Mouse (Mus musculus) liver, adult 2 months (tissue): ENCODE measurements around the gene Fndc9. TPM values are rescaled to one million over a fixed set of nuclear protein-coding genes. Genes with fewer than 3 reads are reported as not detected.

Source experiments
- DNase-seq: peaks from one replicate; pipeline ENCODE4 v3.0.0-alpha.2; 2011; ENCODE audit warnings: low read depth, low spot score; ENCODE audit errors: extremely low read depth
- H3K27ac ChIP-seq: fragments of 200-500 bp; replicated peaks from 2 replicates; pipeline ENCODE4 v1.5.1; 2012; ENCODE audit warnings: low read depth, mild to moderate bottlenecking, control low read depth, inconsistent platforms, low read length; ENCODE audit not compliant: insufficient read depth
- H3K27me3 ChIP-seq: fragments of 200-500 bp; 2 replicates; pipeline ENCODE4 v1.6.1; 2012; ENCODE audit warnings: mild to moderate bottlenecking, moderate library complexity, low read length, inconsistent platforms; ENCODE audit not compliant: control insufficient read depth, insufficient read depth
- H3K36me3 ChIP-seq: fragments of 200-500 bp; 2 replicates; pipeline ENCODE4 v1.6.1; 2012; ENCODE audit warnings: low read length, inconsistent platforms; ENCODE audit not compliant: control insufficient read depth, insufficient read depth
- H3K4me1 ChIP-seq: fragments of 200-500 bp; 2 replicates; pipeline ENCODE4 v1.6.1; 2011; ENCODE audit warnings: low read length; ENCODE audit not compliant: control insufficient read depth, insufficient read depth
- H3K4me3 ChIP-seq: fragments of 200-500 bp; 2 replicates; pipeline ENCODE4 v1.5.1; 2011; ENCODE audit warnings: low read depth, mild to moderate bottlenecking, control low read depth, low read length, moderate library complexity; ENCODE audit not compliant: insufficient read depth
- H3K79me2 ChIP-seq: fragments of 200-500 bp; 2 replicates; pipeline ENCODE4 v1.6.1; 2012; ENCODE audit warnings: inconsistent platforms, mild to moderate bottlenecking, low read length, moderate library complexity; ENCODE audit not compliant: control insufficient read depth, insufficient read depth
- H3K9ac ChIP-seq: fragments of 200-500 bp; 2 replicates; pipeline ENCODE4 v1.6.1; 2012; ENCODE audit warnings: low read depth, mild to moderate bottlenecking, control low read depth, inconsistent platforms, low read length
- CTCF ChIP-seq: fragments of 200-500 bp; IDR thresholded peaks from 2 replicates; pipeline ENCODE4 v1.5.1; 2011; ENCODE audit warnings: low read depth, low read length, control low read depth
- POLR2A ChIP-seq: fragments of 200-500 bp; IDR thresholded peaks from 2 replicates; pipeline ENCODE4 v1.6.1; 2011; ENCODE audit warnings: low read length, control low read depth; ENCODE audit not compliant: insufficient read depth; ENCODE audit errors: extremely low read depth
- WGBS: fragments of 180-500 bp; shearing (Covaris S2); methylation state at CpG from one replicate; pipeline ENCODE4 v1.1.7; 2018; 5-methylcytosine and 5-hydroxymethylcytosine counted together
- polyA plus RNA-seq: library from polyadenylated mRNA; depleted of rRNA; stranded (reverse); fragments of >200 nt; gene quantifications from 2 replicates; pipeline ENCODE4 v1.2.3, GENCODE M21; 2012; rRNA removed
- total RNA-seq: library from RNA; depleted of rRNA; stranded (reverse); fragments of >200 nt; gene quantifications from 2 replicates; pipeline ENCODE4 v1.2.3, GENCODE M21; 2014; rRNA removed

The Fndc9 gene
- total and polyA plus RNA-seq, 2 experiments = not detected

GRCm38 (mm10) chr11:46278709-46279108, 43.4 kb downstream of the Fndc9 start:
- H3K27me3 ChIP-seq = no peaks in the 10 kb centered on the region
- no peaks in the 10 kb centered on the region for H3K36me3 ChIP-seq
- no peaks in the 10 kb centered on the region for H3K79me2 ChIP-seq
- H3K9ac ChIP-seq = no peak overlapping the region
- no peak overlapping the region for H3K4me3 ChIP-seq
- TF ChIP-seq CTCF = no peak
- TF ChIP-seq POLR2A = no peak
- H3K4me1 ChIP-seq = no peaks in the 10 kb centered on the region
- DNase-seq = no peak
- H3K27ac ChIP-seq = no peak overlapping the region
- 95% methylated on average over 12 of the region's 12 CpGs for WGBS

- Histone ChIP-seq H3K79me2 (no peaks in the 10 kb centered on the region), H3K4me3 (no peak overlapping the region), H3K9ac (no peak overlapping the region), H3K27me3 (no peaks in the 10 kb centered on the region), H3K36me3 (no peaks in the 10 kb centered on the region), H3K27ac (no peak overlapping the region), H3K4me1 (no peaks in the 10 kb centered on the region)
- TF ChIP-seq CTCF = no peak
- TF ChIP-seq POLR2A = no peak
- DNase-seq = no peak
- WGBS = 97% methylated on average over 5 of the region's 5 CpGs
These were observed 47.3 kb downstream of the Fndc9 start for GRCm38 (mm10) chr11:46282612-46283011.

DNA sequence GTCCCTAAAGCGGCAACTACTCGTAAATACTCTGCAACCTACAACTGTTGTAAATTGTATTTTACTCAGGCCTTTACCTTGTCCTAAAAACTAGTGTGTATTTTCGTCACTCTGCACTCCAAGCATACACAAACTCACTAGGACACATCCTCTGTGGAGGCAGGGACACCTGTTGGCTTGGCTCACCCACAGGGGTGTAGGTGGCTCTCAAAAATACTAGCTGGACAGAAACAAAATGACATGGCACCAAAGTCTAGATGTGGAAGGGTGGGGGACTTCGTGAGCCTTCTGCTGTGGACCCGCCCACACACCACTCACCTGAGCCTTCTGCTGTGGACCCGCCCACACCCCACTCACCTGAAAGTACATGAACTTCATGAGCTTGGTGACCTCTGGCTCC, 48.5 kb downstream of the Fndc9 start:
- H3K36me3 ChIP-seq = no peaks in the 10 kb centered on the region
- H3K27me3 ChIP-seq = no peaks in the 10 kb centered on the region
- WGBS = 92% methylated on average over 6 of the region's 6 CpGs
- no peak for DNase-seq
- no peaks in the 10 kb centered on the region for H3K4me1 ChIP-seq
- TF ChIP-seq POLR2A (no peak), CTCF (no peak)
- no peak overlapping the region for H3K27ac ChIP-seq
- no peak overlapping the region for H3K9ac ChIP-seq
- no peak overlapping the region for H3K4me3 ChIP-seq
- no peaks in the 10 kb centered on the region for H3K79me2 ChIP-seq

GRCm38 (mm10) chr11:46286803-46287202, 51.5 kb downstream of the Fndc9 start:
- WGBS = 55% methylated on average over 6 of the region's 6 CpGs
- DNase-seq = peak; percentile 34
- Histone ChIP-seq H3K9ac (no peak overlapping the region), H3K4me1 (peaks cover 3% of the 10 kb centered on the region; the same call in 1 of the 2 replicates), H3K4me3 (no peak overlapping the region), H3K27ac (no peak overlapping the region), H3K36me3 (no peaks in the 10 kb centered on the region), H3K27me3 (no peaks in the 10 kb centered on the region), H3K79me2 (no peaks in the 10 kb centered on the region)
- TF ChIP-seq CTCF = no peak
- no peak for TF ChIP-seq POLR2A

- Histone ChIP-seq H3K4me3 (no peak overlapping the region), H3K79me2 (no peaks in the 10 kb centered on the region), H3K4me1 (peaks cover 3% of the 10 kb centered on the region; the same call in 1 of the 2 replicates), H3K27ac (no peak overlapping the region), H3K36me3 (no peaks in the 10 kb centered on the region), H3K27me3 (no peaks in the 10 kb centered on the region), H3K9ac (no peak overlapping the region)
- no peak for DNase-seq
- 83% methylated on average over 5 of the region's 5 CpGs for WGBS
- TF ChIP-seq POLR2A (no peak), CTCF (no peak)
These were observed 52.8 kb downstream of the Fndc9 start for GRCm38 (mm10) chr11:46288091-46288490.

- DNase-seq = no peak
- no peak for TF ChIP-seq CTCF
- no peak for TF ChIP-seq POLR2A
- no peak overlapping the region for H3K27ac ChIP-seq
- no peaks in the 10 kb centered on the region for H3K36me3 ChIP-seq
- H3K79me2 ChIP-seq = no peaks in the 10 kb centered on the region
- no peak overlapping the region for H3K4me3 ChIP-seq
- peaks cover 3% of the 10 kb centered on the region; the same call in 1 of the 2 replicates for H3K4me1 ChIP-seq
- no peak overlapping the region for H3K9ac ChIP-seq
- no peaks in the 10 kb centered on the region for H3K27me3 ChIP-seq
- 93% methylated on average over 4 of the region's 4 CpGs for WGBS
These were observed 53.7 kb downstream of the Fndc9 start for GRCm38 (mm10) chr11:46289022-46289421.

Other genes with a start within 250 kb of the Fndc9 start
- 2.3 and 3.5 TPM in 2 replicates for gene Gm12166, start 183.2 kb upstream of the Fndc9 start, total RNA-seq
- gene Gm12166, start 183.2 kb upstream of the Fndc9 start, polyA plus RNA-seq = 6.2 and 7.0 TPM in 2 replicates
- 0.47 and 0.55 TPM in 2 replicates for gene Adam19, start 179.5 kb upstream of the Fndc9 start, total RNA-seq
- gene Adam19, start 179.5 kb upstream of the Fndc9 start, polyA plus RNA-seq = 0.50 and 1.1 TPM in 2 replicates
- not detected in 2 replicates for gene Nipal4, start 69.0 kb upstream of the Fndc9 start, total RNA-seq
- 0.02 TPM in 1 of 2 replicates, not detected in the other for gene Nipal4, start 69.0 kb upstream of the Fndc9 start, polyA plus RNA-seq
- gene Cyfip2, start 77.3 kb downstream of the Fndc9 start, total RNA-seq = 0.55 and 1.5 TPM in 2 replicates
- gene Cyfip2, start 77.3 kb downstream of the Fndc9 start, polyA plus RNA-seq = 0.71 and 0.73 TPM in 2 replicates
- gene Itk, start 154.0 kb downstream of the Fndc9 start, total RNA-seq = 0.27 and 0.46 TPM in 2 replicates
- 0.22 and 0.24 TPM in 2 replicates for gene Itk, start 154.0 kb downstream of the Fndc9 start, polyA plus RNA-seq
- not detected in 2 replicates for gene Fam71b, start 161.0 kb downstream of the Fndc9 start, total RNA-seq
- not detected in 2 replicates for gene Fam71b, start 161.0 kb downstream of the Fndc9 start, polyA plus RNA-seq
- 12.0 and 14.8 TPM in 2 replicates for gene Med7, start 201.4 kb downstream of the Fndc9 start, total RNA-seq
- gene Med7, start 201.4 kb downstream of the Fndc9 start, polyA plus RNA-seq = 9.1 and 14.7 TPM in 2 replicates
- gene Havcr2, start 219.4 kb downstream of the Fndc9 start, total RNA-seq = 0.18 and 0.27 TPM in 2 replicates
- gene Havcr2, start 219.4 kb downstream of the Fndc9 start, polyA plus RNA-seq = 0.02 TPM in 1 of 2 replicates, not detected in the other